Mouse (Mus musculus) spleen, adult 12 weeks (tissue): ENCODE data around the gene Gm43517.

Experiments
- DNase-seq: peaks from one replicate; pipeline ENCODE4 v3.0.0; 2022; ENCODE audit warnings: low spot score

Gene Gm43517

DNA sequence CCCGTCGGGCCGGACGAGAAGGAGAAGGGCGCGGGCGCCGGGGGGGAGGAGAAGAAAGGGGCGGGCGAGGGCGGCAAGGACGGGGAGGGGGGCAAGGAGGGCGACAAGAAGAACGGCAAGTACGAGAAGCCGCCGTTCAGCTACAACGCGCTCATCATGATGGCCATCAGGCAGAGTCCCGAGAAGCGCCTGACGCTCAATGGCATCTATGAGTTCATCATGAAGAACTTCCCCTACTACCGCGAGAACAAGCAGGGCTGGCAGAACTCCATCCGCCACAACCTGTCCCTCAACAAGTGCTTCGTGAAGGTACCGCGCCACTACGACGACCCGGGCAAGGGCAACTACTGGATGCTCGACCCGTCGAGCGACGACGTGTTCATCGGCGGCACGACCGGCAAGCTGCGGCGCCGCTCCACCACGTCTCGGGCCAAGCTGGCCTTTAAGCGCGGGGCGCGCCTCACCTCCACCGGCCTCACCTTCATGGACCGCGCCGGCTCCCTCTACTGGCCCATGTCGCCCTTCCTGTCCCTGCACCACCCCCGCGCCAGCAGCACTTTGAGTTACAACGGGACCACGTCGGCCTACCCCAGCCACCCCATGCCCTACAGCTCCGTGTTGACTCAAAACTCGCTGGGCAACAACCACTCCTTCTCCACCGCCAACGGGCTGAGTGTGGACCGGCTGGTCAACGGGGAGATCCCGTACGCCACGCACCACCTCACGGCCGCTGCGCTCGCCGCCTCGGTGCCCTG is at the start of gene Gm43517:
Gene Gm43517 (plus strand): TSS at position 299 of the 755 bp plus-strand sequence.
- DNase-seq, result no peak

DNA sequence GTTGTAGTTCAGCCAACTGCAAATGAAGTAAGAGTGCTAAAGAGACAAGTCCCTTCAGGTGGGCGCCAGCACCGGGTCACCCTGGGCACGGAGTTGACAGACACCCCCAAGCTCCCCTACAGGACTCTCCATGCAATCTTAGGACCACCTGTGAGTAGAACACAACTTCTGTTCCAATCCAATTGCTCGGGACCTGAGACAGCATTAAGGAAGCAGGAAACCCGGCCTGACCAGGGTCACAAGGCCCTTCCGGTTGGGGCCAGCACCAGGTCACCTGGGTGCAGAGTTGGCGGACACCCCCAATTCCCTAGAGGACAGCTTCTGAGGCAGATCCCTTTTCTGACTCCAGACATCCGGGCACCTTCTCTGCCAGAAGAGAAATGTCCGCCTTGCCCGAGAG is 35.3 kb upstream of the Gm43517 start:
- no peak for DNase-seq

DNA sequence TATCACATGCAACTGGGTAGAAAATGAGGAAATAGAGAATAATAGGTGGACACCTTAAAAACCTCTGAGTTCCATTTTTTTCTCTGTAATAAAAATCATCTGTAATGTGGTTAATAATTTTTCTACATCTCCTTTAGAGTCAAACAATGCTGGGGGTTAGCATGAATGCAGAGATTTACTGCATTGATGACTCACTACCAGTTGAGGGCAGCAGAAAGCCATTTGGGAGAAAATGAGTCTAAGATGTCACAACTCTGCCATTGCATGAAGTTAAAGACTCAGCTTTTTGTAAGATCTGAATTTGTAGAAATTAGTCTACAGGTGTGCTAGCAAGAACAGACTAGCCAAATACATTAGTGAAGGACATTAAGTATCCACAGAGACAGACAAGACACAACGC is 16.0 kb upstream of the Gm43517 start:
- DNase-seq, result no peak

DNA sequence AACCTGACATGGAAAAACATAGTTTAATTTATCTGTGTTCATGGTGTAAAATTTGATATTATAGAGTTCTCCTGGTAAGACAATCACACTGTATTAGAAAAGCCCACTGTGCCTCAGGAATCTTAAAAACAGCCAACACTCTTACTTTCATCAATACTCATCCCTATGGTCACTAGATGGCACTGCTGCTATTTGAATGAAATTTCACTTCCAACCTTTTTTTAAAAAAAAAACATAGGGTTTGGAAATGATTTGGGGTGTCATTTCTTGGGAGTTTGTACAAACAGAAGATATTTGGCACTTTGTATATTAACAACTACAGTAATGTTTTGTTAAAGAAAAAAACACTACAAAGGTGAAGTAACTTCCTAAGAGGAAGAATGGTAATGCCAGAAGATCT is 12.8 kb upstream of the Gm43517 start:
- DNase-seq, result no peak

DNA sequence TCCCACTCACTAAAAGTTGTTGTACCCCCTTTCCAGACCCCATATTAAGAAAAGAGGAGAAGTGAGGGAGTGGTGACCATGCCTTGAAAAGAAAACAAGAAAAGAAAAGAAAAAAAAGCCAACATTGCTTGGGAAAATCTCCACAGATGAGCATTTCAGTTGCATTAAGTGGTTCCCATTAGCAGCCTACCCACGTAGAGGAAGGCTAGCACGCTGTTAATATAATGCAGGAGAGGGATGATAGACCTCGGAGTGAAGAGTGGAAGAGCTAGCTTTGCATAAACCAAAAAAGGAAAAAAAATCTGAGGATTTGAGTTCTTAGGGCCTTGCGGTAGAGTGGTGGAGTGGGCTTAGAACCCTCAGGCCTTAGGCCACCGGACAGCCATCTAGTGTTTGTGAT is 11.8 kb upstream of the Gm43517 start:
- DNase-seq, result no peak

DNA sequence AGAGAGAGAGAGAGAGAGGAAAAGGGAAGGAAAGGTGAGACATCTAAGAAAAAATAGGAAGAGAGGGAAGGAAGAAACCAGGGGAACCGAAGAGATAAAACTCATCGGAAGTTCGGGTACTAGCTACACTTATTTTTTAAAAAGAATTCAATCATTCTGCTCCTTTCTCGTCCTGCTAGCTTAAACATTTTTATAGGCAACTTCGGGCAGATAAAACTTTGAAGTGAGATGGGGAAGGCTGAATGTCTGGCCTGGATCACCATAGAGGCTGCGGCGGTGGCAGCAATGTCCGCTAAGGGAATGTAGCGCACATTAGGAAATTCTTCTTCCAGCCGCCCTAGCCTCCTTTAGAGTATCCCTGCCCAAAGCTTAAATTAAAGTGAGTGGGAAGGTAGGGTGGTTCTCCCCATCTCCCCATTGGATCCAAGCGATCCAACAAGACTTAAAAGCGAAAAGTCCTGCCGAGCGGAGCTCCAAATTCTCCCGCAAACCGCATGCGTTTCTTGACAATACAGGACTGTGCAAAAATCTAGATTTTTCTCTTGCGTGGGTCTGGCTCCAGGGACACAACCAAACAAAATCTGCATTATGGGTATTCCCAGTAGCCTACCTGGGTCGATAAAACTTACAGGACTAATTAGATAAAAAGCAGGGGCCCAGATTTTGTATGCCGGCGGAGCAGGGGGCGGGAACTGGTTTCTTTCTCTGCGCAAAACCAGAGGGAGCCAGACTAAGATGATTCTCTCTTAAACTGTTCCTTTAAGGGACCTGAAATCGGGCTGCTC is 11.0 kb upstream of the Gm43517 start:
- DNase-seq, result no peak

DNA sequence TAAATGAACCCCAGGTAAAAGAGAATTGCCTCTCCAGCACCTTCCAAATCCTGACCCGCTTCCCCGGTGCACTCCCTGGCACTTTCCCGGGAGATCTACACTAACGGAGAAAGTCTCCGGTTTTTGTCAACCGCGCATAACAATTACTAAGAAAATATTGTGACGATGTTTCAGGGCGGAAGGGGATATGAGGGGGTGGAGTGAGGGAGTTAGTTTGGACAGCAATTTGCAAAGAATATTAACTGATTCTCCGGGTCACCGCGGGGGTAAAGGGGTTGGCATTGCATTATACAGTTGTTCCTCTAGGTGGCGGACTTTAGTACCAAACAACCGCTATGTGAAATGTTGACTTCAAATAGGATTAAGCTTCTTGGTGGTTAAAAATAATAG is 10.4 kb upstream of the Gm43517 start:
- DNase-seq, result no peak

DNA sequence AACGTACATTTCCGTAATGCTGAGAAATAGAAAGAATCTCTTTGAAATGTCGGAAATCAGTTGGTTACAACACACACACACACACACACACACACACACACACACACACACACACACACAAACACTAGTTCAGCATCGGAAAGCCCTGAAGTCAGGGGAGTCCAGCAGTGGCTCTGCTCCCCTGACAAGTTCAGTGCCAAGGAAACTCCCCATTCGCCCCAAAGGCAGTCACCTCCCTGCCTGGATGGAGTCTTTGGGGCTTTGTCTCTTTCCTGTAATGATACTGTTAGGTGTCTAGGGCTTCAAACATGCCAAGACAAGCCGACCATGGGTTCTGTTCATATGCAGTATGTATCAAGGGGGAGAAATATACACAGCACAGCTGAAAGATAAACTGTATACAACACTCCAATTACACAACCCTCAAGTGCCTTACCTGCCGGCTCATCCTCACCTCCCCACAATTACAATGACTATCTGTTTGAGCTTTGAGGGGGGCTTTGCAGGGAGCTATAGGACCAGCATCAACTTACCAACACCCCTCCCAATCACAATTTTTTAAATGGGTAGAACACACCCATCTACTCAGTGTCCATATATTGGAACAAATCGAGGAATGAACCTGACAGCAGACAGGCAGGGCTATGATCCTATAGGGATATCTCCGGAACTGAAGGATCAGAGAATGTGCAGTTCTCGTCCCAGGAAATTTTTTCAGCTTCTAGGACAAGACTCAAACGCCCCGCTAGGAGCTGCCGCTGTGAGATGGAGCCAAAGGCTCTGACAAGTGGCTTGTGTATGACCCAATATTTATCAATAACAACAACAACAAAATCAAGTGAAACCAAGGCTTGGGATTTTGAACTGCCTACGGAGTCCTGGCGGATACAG is 9.3 kb upstream of the Gm43517 start:
- no peak for DNase-seq

DNA sequence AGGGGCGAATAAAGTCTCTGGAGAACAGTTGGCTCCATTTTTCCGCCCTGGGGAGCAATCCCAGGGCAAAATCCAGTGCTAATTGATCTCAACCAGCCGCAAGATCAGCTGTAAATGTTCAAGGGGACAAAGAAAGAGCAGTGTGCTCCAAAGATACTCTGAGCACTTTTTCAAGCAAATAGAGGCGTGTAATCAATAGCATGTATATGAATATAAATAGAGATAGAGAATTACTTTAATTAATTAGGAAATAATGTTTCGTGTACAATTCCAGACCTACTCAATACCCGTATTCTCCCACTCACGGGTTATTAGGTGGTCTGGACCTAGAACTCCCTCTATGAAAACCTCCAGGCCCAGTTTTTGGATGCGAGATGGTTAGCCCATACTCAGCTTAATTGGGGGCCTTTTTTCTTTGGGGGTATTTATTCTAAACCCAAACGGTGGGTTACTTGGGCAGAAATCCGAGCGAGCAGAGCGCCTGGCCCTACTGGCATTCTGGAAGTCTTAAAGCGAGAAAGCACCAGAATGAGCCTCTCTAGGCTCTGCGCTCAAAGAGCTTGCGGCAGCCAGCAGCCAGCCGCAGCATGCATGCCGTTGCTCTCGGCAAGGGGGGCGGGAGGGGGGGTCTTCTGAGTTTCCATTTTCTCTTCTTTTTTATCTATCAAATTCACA is 8.5 kb upstream of the Gm43517 start:
- DNase-seq, result no peak

DNA sequence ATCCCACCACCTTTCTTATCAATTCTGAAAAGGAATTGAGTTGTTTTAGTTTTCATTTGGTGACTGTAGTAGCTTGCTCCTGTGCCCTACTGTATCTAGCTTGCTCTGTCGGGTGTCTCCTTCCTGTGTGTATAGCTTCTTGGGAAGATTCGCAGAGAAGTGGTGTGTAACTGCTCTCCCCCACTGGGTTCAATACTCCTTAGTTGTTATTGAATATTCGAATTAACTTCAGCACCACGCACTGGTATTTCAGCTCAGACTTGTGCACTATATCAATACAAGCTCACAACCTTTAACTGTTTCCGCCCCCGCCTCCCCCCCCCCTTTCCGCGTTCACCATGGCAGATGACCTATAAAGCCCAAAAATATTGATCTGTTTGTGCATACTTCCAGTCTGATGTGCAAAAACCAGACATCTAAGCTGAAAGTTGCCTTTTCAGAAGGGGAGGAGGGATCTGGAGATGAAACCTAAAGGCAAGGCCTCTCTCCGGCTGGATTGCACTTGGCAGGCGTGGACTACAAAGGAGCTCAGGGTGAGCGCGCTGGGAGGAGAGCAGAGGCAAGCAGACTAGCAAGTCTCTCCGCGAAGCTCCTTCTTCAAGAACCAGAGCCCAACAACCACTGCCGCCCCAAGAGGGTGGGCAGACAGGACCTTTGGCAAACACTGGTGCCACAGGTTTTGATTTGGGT is 7.5 kb upstream of the Gm43517 start:
- no peak for DNase-seq

DNA sequence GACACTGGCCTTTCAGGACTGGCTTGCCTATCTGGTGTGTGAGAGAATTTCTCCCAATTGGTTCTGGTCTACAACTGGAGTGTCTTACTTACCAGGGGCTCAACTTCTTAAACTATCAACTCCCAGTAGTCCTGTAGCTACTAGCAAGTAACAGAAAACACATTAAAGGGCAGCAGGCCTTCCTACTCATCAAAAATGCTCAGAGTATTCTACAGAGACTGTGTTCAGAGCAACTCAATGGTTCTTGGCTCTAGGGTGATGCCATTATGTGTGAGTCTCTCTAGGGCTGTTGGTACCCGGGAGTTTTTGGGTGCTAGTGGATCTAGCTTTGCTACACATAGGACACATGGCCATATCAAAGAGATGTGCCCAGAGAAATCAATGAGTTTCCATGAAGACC is 6.1 kb upstream of the Gm43517 start:
- DNase-seq, result no peak

DNA sequence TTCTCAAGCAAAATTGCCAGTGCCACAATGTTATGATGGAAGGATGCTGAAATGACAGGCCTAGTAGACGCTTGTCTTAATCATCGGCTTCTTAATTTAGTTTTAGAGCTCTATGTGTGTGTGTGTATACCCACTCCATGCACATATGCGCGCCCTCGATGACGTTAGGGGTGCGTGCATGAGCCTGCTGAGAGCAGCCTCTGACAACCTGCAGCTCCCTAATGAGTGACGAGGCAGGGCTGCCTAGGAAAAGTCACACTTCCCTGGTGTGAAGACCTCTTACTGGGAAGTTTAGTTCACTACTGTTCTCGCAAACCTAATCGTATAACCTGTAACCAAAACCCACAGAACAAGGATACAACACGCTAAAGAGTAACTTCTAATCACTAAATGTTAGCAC is 5.5 kb upstream of the Gm43517 start:
- no peak for DNase-seq

DNA sequence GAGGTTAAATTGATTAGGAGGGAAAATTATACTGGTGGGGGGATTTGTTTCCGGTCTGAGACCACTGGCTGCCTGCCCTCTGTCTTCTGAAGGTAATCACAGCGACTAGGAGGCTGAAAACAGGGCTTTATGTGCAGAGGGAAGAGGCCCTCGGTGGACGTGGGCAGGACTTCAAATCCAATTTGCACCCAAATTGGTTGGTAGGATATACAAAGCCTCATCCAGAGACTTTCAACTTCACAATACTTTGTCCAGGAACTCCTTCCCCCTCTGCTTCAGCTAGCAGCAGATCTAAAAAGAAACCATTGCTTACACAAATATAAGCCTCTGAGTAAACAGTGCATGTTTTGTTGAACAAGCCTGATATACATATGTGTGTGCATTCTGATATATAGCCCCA is 4.5 kb upstream of the Gm43517 start:
- DNase-seq, result no peak

DNA sequence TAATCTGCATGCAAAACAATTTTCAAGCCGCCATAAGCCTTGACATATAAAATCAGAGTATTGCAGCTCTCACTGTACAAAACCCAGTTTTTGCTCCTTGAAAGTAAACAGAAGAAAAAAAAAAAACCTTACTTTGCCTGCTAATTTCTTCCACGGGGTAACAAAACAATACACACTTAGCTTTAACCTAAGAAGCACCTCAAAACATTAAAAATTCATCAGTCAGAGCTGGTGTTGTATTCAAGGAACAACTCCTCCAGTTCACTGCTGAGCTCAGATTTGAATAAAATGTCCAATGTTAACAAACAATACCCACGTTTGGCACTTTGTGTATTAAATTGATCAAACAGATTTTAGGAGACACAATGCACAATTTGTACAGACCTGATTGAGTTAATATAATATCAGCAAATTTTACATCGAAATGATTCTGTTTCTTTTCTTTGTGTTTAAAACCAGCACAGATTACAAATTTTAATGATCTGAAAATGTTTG is 3.9 kb upstream of the Gm43517 start:
- DNase-seq, result no peak

DNA sequence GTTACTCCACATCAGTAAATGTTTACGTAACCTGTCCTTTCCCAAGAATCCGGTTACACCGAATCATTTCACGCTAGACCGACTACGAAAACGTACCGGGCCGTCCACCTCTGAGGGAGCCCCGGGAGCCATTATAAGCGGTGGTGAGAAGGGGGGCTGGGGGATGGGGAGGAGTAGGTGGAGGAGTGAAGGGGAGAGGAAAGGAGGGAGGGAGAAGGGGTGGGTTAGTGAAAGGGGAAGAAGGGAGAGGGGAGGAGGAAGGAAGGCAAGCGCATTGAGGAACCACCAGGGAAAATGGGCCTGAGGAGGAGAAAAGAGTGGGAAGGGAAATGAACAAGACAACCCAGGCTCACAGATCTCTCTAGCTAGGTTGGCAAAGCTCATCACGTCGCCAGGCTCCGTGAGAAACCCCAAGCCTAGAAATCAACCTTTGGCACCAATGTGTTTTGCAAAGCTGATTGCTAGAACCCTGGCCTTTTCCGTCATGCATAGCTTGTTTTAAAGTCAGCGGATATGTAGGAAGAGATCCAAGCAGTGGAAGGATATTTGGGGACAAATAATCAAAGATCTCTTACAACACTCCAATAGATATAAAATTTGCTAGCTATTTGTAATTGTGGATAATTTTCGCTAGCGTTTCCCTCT is 3.1 kb upstream of the Gm43517 start:
- no peak for DNase-seq

DNA sequence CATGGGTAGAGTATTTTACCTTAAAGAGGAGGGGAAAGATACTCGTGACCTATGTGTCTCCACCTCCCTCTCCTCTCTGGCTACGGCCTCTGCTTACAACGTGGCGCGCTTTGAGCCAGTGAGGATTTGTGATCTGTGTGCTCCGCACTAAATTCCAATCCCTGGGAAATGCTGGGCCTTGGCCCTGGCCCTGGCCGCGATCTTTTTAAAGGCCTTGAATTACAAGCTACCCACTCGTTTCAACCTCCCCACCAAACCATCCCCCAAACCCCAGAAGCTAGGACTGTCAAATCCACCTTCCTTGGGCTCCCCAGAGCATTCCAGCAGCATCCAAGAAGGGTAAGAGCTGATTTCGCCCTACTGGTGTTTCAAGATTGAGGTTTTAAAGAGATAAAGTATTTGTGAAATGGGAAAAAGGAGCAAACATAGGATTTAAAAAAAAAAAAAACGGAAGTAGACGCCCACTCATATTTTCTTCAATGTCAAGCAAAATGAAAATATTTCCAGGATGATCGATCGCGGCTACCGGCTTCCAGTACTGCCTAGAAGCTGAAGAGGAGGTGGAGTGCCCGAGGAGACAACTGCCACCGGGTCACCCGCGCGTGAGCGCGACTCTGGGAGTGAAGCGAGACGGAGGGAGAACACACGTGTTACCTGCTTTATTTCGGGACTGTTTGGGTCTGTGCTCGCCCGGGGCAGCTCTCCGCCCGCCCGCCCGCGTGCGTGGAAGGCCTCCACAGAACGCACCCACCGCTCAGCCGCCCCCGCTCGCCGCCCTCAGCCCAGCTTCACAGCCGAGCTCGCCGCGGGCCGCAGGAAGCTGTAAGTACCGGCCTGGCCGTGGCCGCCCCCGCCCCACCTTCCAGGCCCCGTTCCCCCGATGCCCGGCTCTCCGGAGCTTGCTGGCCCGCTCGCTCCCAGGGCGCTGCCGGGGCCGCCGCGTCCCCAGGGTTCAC is 2.1 kb upstream of the Gm43517 start, which contains the start of gene Foxg1:
Gene Foxg1 (plus strand): TSS at position 96 of the 956 bp plus-strand sequence.
- no peak for DNase-seq

DNA sequence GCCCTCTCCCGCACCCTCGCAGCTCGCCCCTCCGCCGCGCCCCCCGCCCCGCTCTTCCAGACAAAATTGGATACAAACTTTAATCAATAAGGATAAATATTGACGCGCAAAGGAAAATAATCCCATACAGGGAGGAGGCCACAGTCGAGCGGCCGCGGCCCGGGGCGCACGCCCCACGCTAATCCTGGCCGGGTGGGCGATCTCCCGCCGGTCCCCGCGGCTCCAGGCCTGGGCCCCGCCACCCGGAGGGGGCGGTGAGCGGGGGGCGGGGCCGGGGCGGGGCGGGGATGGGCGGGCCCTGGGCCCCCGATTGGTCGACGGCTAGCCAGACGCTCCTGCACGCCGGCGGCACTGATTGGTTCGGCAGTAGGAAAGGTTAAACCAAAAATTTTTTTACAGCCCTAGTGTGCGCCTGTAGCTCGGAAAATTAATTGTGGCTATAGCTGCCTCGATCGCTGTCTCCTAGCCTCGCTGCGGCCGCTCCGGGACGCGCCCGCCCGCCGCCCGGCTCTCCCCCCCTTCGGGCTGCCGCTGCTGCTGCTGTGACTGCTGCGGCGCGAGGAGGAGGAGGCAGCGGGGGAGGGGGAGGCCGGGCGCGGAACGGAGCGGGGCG is 1.3 kb upstream of the Gm43517 start:
- DNase-seq, result no peak

DNA sequence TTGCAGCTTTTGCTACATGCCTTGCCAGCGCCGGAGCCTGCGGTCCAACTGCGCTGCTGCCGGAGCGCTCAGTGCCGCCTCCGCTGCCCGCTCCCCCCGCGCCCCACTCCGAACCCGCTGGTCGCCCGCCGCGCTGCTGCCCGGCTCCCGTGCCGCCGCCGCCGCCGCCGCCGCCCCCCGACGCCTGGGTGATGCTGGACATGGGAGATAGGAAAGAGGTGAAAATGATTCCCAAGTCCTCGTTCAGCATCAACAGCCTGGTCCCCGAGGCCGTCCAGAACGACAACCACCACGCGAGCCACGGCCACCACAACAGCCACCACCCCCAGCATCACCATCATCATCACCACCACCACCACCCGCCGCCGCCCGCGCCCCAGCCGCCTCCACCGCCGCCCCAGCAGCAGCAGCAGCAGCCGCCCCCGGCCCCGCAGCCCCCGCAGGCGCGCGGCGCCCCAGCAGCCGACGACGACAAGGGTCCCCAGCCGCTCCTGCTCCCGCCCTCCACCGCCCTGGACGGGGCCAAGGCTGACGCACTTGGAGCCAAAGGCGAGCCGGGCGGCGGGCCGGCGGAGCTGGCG is 589 bp upstream of the Gm43517 start:
- no peak for DNase-seq

DNA sequence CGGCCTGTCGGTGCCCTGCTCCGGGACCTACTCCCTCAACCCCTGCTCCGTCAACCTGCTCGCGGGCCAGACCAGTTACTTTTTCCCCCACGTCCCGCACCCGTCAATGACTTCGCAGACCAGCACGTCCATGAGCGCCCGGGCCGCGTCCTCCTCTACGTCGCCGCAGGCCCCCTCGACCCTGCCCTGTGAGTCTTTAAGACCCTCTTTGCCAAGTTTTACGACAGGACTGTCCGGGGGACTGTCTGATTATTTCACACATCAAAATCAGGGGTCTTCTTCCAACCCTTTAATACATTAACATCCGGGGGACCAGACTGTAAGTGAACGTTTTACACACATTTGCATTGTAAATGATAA is 637 bp downstream of the Gm43517 start:
- DNase-seq, result no peak
